Mouse (Mus musculus) ES-CJ7 (cell line): ENCODE data around the gene Fblim1.

Experiments
- DNase-seq: peaks from one replicate; pipeline ENCODE4 v3.0.0; 2011; ENCODE audit warnings: low read depth, low spot score

Fblim1 gene

GRCm38 (mm10) chr4:141540844-141541243 lies 65.1 kb downstream of the Fblim1 start:
- no peak for DNase-seq

GRCm38 (mm10) chr4:141539213-141539767 lies 66.6 kb downstream of the Fblim1 start:
- no peak for DNase-seq

- peak; percentile 88 for DNase-seq
Observed at GRCm38 (mm10) chr4:141538408-141539212, 67.3 kb downstream of the Fblim1 start, which contains the start of gene Spen. Gene Spen, minus strand, starts transcription at chr4:141538597.

GRCm38 (mm10) chr4:141537706-141538407 lies 68.0 kb downstream of the Fblim1 start:
- no peak for DNase-seq

GRCm38 (mm10) chr4:141537226-141537610 lies 68.7 kb downstream of the Fblim1 start:
- no peak for DNase-seq

GRCm38 (mm10) chr4:141536291-141537225 lies 69.3 kb downstream of the Fblim1 start:
- peak; percentile 77 for DNase-seq

GRCm38 (mm10) chr4:141534947-141535680 lies 70.8 kb downstream of the Fblim1 start:
- DNase-seq, result peak; percentile 56

GRCm38 (mm10) chr4:141530979-141531378 lies 74.9 kb downstream of the Fblim1 start:
- DNase-seq, result no peak

GRCm38 (mm10) chr4:141528938-141529337 lies 77.0 kb downstream of the Fblim1 start:
- peak; percentile 55 for DNase-seq

- DNase-seq, result no peak
Observed at GRCm38 (mm10) chr4:141526936-141527650, 78.8 kb downstream of the Fblim1 start.
